Mouse (Mus musculus) lung, postnatal 0 days (tissue): Measurements from ENCODE around the gene Polr3h.

Experiments used
- CTCF ChIP-seq: IDR thresholded peaks from 2 replicates; pipeline ENCODE4 v1.5.1; 2016; ENCODE audit warnings: antibody characterized with exemption, mild to moderate bottlenecking
- EP300 ChIP-seq: IDR thresholded peaks from 2 replicates; pipeline ENCODE4 v1.6.1; 2016; ENCODE audit warnings: antibody characterized with exemption, mild to moderate bottlenecking, control low read depth

- TF ChIP-seq CTCF (no peak), EP300 (no peak)
These were observed 83.8 kb downstream of the Polr3h start for GRCm38 (mm10) chr15:81842275-81842674.
